Mouse (Mus musculus): Measurements from ENCODE around the gene Tmem255b.

Tmem255b gene

DNA sequence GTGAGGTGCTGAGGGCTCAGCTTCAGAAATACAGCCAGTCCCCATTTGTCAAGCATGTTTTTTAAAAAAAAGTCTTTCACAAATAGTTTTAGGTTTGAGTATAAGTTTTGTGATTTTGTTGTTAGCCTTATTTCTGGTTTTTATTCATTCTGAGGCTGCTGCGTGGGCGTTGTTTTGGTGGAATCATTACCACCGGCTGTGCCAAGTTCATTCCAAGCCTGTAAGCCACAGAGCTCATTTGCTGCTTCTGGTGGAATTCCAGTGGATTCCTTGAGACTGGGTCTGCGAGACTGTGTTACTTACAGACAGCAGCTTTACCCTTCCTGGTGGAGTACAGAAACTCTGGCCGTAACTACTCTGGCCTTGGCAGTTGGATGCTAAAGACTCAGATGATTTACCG, 11.5 kb downstream of the Tmem255b start:
- no peak for DNase-seq (ENCODE audit: extremely low read depth, low read depth)

DNA sequence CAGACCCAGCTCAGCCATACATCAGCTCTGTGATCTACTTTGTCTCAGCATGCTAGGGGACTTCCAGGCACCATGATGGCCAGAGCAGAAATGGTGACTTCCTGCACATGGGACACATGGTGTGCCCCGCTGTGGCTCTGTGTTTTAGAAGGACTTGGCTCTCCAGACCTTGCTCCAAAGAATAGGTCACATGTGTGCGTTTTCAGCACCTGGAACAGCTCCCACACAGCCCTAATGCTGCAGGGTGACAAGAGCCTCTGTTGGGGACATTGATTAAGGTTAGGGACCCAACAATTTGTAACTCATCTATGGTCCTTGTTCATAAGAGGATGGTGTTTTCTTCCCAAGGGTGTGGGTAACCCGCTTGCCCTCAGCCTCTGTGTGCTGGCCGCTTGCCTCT, 13.2 kb downstream of the Tmem255b start:
- peak; percentile 31 for DNase-seq (ENCODE audit: extremely low read depth, low read depth)

DNA sequence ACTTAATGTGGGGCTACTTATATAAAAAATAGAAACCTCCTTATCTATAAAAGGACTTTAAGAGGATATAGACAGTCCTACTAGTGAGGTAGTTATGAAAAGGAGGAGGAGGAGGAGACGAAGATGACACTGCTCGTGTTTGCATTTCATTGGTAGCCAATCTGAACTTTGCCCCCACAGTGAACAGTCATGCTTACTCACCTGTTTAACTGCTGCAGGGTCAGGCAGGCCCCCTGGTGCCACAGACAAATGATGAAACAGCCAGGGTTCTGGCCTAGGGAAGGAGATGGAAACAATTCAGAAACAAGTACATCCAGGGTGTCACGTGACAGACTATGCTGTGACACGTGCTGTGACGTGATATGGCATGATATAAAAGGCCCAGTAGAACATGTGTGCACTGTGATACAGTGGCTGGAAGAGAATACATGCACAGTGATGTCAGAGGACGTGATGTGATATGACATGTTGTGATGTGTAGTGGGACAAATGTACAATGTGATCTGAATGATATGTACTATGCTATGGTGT, 16.8 kb downstream of the Tmem255b start:
- DNase-seq (ENCODE audit: extremely low read depth, low read depth) = no peak

DNA sequence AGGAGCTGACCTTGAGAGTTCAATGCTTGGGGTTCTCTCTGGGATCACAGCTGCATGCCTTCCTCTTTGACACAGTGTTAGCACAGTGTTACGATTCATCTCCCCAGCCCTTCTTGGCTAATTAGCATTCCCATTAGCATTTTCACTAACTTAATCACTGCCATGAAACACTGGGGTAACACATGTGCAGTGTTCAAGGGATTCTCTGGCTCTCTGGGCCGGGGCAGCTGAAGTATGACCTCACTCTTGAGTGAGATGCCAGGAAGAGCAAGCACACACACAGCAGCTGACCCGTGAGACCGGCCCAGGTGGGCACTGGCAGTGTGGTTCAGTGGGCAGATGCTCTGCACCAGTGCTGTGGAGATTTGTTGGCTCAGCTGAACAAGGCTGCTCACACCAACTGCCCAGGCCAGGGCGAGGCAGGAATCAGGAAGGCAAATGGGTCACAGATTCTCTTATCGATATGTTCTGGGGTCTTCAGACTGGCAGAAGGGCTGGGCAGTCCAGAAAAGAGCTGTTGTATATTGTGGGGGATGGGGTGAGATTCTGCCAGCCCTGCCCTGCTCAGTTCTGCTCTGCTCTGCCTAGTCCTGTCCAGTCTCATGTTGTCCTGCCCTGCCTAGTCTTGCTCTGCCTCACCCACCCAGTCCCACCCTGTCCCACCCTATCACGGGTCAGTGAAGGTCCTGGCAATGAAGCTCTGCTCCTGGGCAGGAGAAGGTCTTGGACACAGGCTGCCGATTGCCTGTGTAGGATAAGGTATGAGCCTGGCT, 19.5 kb downstream of the Tmem255b start:
- no peak for DNase-seq (ENCODE audit: extremely low read depth, low read depth)

DNA sequence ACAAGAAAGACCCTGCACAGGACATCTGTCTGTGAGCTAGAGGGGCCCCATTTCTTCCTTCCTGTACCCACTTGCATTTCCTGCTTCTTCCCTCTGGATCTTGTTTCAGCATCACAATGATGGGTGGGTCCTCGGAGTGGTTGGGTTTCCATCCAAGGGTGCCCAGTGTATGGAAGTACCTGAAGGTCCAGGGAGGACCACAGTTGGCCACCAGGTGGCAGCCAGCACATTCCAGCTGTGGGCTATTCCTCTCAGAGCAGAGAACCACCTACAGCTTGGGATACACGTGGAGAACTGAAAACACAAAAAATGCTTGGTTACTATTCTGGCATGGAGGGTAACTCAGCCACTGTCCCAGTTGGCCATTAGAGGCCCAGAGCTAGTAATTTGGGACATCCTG, 20.3 kb downstream of the Tmem255b start:
- DNase-seq (ENCODE audit: extremely low read depth, low read depth) = no peak

DNA sequence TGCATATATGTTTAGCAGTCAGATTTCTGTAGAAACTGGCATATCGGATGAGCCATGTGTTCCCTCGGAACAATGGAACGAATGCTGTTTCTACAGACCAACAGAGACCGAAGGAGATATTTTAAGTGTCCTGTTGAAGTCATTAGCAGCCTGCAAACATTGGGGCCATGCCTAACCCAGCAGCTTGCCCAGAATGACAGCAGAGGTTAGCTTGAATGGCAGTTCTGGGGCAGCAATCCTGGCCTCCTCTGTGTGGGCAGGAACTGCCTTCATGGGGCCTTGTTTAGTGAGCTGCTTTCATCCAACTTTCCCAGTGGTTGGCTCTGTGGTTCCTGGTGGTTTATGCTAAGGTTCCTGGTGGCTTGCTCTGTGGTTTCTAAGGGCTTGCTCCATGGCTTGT, 24.4 kb downstream of the Tmem255b start:
- no peak for DNase-seq (ENCODE audit: extremely low read depth, low read depth)

DNA sequence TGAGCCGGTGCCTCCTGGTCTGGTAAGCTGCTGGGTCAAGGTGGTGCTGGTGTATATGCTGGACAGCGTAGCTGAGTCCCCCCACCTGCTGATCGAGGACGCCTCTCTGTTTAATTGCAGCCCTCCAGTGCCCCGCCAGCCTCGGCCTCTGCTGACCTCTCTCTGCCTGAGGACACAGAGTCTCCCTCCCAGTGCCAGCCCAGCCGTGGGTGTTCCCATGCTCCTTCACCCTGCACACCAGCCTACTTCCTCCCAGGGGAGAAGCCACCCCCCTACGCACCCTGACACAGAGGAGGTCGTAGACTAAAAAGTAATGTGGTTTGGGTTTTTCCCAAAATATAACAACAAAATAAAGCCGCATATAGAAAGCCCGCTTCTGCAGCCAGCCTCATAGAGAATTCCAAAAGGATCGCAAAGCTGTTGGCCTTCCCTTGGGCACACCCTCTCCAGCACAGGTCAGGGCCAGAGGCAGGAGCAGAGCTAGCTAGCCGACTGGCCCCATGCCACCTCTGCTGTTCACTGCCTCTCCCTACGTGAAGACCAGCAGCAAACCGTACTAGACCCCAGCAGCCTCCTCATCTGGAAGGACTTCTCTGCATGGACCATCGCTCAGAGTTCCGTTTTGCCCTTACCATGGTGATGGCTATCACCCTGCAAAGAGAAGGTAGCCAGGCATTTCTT, 26.2 kb downstream of the Tmem255b start:
- DNase-seq (ENCODE audit: extremely low read depth, low read depth) = no peak

DNA sequence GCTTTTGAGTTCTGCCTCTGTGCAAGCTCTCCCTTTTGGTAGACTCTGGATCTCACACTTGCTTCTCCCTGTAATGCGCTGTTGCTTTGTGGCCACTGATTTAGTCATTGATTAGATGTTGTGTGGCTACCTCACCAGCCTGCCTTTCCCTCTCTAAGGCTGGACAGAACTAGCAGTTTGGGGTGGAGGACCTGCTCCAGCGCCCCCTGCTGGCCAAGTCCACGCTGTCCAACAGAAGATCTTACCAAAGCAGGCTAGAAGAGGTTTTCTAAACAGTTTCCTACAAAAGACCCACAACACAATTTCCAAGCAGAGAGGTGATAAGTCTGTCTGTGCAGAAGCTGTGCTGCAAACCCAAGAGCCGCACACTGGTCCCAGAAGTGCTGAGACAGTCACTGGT, 26.9 kb downstream of the Tmem255b start:
- DNase-seq (ENCODE audit: extremely low read depth, low read depth) = no peak

DNA sequence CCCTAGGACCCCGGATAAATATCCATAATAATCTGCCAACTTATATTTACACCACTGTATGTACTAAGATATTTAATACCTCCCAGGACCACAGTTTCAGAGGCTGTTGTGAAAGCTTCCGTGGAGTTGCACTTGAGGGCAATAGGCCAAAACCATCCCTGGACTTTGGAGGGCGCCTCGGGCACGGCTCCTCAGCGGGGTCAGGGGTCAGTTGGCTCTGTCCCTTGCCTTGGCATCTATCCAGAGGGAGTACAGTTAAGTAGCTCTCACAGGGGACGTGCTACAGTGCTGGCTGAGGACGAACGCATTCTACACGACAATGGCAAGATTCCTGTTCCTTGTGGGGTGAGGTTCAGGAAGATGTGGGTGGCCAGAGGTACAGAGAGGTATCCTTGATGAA, 27.4 kb downstream of the Tmem255b start:
- no peak for DNase-seq (ENCODE audit: extremely low read depth, low read depth)

DNA sequence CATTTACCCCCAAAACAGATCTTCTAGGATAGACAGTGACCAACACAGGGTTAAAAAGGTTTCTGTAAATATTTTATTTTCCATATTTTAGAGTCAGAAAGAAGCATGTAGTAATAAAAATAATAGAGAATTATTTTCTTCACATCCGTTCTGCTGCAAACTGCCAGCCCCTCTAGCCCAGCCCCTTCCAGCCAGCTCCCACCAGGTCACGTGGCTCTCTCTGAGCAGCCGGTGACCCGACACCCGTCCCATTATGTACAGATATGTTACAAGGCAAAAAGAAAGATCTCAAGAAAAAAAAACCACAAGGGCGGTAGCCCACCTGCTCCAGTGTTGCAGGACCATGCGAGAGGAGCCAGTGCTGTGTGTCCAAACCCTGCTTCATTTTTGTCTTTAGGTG, 30.3 kb downstream of the Tmem255b start:
- no peak for DNase-seq (ENCODE audit: extremely low read depth, low read depth)

DNA sequence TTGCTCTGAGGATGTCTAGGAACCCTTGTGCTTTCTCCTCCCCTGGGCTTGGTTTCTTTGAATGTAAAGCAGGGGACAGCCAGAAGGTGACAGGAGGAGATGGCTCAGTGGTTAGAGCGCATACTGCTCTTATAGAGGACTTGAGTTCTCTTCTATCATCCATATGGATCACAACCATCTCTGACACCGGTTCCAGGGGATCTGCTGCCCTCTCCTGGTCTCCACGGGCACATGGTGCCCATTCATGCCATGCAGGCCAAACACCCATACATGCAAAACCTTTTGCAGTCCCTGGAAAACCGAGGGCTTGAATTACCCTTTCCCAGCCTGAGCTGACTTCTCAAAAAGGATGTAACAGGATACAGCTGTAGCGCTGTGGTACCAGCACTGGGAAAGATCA, 32.0 kb downstream of the Tmem255b start:
- no peak for DNase-seq (ENCODE audit: extremely low read depth, low read depth)

DNA sequence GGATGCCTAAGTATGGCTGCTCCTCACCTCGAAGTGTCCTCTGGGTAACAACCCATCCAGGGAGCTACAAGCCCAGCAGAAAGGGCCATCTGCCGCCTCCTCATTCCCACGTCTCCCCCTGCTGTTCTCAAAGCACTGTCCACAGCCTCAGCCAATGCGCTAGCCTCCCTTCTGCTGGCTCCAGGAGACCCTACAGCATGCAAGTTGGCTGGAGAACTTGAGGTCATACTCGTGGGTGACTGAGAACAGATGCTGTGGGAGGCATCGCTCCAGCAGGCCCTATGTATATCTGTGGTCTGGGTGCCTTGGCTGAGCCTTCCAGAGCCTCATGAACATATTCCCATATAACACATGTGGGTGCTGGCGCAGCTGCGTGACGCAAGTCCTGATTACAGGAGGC, 33.7 kb downstream of the Tmem255b start:
- no peak for DNase-seq (ENCODE audit: extremely low read depth, low read depth)

DNA sequence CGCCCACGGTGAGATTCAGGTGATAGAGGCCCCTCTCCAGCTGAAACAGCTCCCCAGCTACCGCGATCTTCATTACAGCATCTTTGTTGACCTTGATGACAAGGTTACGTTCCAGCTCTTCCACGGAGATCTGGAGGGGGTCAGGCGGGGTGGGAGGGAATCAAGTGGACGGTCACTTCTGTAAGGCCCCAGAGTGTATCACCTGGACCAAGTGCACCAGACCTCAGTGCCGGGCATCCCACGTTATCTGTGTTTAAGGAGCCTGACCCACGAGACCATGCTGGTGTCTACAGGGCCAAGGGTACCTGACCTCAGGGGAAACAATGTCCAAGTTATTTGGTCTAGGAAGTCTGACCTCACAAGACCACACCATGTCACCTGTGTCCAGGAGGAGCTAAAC, 36.5 kb downstream of the Tmem255b start:
- DNase-seq (ENCODE audit: extremely low read depth, low read depth) = no peak

DNA sequence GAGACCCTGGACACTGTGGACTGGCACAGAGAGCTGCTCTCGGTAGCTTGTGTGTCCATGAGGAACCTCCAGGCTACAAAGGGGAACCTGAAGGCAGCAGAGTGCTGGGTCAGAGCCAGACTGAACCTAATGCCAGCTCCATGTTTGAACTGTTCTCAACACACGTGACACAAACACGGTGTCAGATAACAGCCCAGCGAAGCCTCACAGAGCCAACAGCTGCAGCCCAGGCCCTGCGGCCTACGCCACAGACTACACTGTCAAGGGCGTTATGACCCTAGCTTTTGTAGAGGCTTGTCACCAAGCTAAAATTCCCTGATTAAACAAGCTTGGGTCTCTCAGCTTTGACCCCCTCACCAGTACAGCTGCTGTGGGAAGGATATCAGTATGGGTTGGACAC, 37.3 kb downstream of the Tmem255b start:
- DNase-seq (ENCODE audit: extremely low read depth, low read depth) = peak; percentile 72

DNA sequence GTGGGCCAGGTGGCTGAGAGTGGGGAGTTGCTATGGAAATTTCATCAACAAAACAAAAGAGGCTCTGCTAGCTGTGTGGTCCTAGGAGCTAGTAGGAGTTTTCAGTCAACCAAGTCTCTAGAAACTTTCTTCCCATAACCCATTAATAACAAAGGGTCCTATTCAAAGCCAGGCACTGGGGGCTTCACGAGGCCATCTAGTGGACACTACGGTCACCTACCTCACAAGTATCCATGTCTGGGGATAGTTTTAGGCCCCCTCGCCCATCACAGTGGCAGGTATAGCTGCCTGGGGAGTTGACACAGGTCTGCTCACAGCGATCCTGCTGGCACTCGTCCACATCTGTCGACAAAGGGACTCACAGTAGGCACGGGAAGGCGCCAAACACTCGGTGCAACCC, 40.9 kb downstream of the Tmem255b start:
- no peak for DNase-seq (ENCODE audit: extremely low read depth, low read depth)

DNA sequence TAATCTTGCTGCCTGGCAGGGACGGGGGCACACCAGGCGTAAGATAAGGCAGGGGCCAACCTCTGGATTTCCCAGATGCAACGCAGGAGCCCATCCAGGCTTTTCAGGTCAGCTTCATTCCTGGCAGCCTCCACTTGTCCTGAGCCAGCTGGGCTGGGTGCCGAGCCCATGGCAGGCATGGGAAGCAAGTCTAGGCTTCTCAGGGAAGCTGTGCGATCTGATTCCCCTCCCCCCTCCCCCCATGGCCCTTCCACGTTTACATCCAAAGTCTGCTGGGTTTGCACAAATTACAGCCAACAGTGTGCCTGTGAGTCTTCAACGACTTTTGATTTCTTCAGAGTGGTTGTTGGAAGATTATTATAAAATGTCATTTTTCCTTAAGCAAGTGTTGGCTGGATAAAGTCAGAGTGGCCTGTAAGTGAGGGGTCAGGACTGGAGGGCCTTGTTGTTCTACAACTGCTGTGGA, 46.1 kb downstream of the Tmem255b start:
- DNase-seq (ENCODE audit: extremely low read depth, low read depth) = no peak

DNA sequence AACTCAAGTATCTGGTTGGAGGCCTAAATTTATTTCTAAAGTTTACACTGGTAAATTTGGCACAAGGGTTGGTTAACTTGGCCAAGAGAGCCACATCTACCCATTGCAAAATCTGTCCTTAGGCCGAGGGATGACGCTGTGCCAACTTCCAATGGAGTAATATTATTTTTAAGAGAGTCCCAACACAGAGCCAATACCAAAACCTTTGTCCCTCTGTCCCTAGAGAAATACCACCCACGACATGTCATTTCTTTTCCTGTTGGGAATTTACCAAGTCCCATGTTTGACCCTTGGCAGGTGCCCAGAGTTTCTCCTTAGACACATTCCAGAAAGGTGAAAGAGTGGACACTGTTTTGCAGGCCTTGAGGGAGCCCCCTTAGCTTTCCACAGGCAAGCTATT, 46.6 kb downstream of the Tmem255b start:
- DNase-seq (ENCODE audit: extremely low read depth, low read depth) = no peak

DNA sequence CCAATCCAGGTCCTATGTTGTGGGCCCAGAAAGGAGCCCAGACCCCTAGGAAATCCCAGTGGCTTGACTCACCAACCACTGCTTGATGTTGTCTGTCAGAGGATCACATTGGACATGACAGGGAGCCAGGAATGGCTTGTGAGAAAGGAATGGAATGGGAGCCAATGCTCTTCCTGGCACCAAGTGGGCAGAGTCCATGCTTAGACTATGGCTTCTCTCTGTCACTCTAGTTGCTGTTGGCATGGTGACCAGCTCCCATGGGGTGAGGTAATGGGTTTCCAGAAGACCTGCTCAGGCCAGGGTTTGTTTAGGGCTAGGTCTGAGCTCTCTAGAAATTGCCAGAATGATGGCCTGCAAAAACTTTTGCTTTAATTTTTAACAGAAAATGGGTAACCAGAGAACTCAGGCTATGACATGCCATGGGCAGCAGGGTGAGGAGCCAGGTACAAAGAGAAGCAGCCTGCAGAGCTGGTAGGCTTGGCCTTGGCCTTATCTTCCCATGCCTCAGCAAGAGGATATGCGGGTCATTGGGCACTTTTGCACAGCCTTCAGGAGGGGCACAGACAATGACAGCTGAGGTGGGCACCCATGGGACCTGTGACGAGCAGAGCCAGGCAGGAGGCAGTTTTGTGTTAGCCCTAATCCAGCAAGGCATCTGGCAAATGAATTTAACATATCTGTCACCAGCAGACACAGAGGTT, 47.3 kb downstream of the Tmem255b start:
- DNase-seq (ENCODE audit: extremely low read depth, low read depth) = no peak

DNA sequence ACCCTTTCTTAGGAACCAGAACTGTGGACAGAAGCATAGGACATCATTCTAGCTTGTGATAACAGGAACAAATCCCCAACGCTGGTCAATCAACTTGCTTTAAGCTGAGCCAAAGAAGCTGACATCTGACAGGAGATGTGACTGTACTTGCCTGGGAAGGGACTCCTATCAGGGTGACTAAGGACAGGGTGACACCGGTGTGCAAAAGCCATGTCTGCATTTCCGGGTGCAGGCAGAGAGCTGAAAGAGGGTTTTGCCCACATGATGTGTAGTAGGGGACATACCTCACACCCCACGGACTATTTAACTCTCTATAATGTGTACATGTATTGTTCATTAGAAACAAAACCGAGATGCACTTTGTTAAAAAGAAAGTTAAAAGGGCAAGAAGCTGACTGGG, 48.2 kb downstream of the Tmem255b start:
- DNase-seq (ENCODE audit: extremely low read depth, low read depth) = no peak

DNA sequence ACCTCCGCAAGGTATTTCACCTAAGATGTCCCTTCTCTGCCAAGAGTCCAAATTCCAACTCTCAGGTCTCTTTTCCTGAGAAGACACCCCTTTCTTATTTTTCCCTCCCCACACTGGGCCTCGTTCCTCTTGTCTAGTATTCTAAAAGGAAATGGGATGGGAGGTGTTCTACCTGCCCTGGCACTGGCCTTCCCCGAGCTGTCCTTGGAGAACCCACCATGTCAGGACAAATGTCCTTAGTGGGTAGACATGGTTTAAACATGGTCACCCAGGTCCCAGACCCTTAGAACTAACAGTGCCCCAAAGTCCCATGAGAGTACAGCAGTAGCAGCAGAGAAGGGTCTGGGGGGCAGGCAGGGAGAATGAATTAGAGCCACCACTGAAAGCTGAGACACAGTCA, 54.4 kb downstream of the Tmem255b start:
- no peak for DNase-seq (ENCODE audit: extremely low read depth, low read depth)

DNA sequence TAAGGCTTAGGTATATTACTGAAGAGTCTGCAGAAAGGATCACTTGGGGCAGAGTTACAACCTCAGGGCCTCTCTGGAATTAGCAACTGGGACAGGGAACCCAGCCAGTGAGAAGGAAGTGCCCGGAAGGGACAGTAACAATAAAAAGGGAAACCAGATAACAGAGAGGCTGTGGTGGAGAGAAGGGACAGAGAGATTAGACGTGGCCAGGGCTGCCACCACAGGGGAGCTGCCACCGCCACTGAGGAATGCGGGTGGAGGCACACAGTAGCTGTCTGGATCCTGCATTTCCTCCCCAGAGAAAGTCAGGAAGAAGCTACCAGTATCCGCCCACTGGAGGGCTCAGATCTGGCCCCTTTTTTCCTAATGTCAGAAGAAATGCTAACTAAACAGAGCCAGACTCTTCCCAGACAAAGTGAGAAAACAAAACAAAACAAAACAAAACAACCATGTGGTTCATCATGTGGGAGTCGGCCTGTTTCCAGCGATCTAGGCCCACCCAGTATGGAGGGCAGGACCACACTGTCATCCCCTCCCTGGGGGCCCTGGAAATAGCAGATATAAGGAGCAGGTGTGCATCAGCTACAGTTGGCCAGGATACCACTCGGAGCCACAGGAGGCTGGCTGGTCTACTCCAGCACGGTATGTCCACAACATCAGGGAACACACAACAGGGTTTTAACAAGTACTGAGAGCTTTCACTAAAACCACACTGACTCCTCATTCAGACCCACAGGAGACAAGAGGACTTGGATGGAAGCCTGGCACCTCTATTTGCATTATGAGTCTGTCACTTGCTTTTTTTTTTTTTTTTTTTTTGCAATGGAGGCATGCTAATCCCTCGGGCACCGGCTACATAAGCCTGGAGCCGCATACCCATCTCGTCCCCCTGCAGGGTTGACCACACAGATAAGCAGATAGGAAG, 55.3 kb downstream of the Tmem255b start:
- no peak for DNase-seq (ENCODE audit: extremely low read depth, low read depth)

All from MEL-GATA-1-ER (cell line).